Mouse (Mus musculus) layer of hippocampus, postnatal 36 days (tissue): ENCODE measurements at regions not wholly inside any gene's neighbourhood (a gene's known extent, or its start where the extent isn't known, plus 50 kb on each side); places are given as distances from the start of the nearest gene placed in this dataset.
A peak's percentile ranks its signal among the peaks of the same experiment; 100 is the strongest.

Experiments used
- DNase-seq, 2 experiments: peaks; one replicate each; pipeline ENCODE4 v3.0.0; 2022

- no peak for DNase-seq
Measured at GRCm38 (mm10) chr13:84646899-84647298, 424.8 kb downstream of the Tmem161b start.

- no peak for DNase-seq
Measured at GRCm38 (mm10) chr13:84648056-84648455, 426.0 kb downstream of the Tmem161b start.

GRCm38 (mm10) chr13:84663967-84664366 is 441.9 kb downstream of the Tmem161b start:
- DNase-seq, result no peak

GRCm38 (mm10) chr13:84680971-84681370 is 458.9 kb downstream of the Tmem161b start:
- DNase-seq, result no peak

GRCm38 (mm10) chr13:84685930-84686329 is 463.8 kb downstream of the Tmem161b start:
- no peak for DNase-seq

- no peak for DNase-seq
Measured at GRCm38 (mm10) chr13:84693462-84693861, 471.4 kb downstream of the Tmem161b start.

GRCm38 (mm10) chr13:84698472-84699080 is 476.5 kb downstream of the Tmem161b start:
- DNase-seq, result no peak

GRCm38 (mm10) chr13:84741231-84741630 is 448.0 kb upstream of the Ccnh start:
- no peak for DNase-seq

GRCm38 (mm10) chr13:84748331-84748730 is 440.9 kb upstream of the Ccnh start:
- no peak for DNase-seq

- no peak for DNase-seq
Measured at GRCm38 (mm10) chr13:84749214-84749613, 440.0 kb upstream of the Ccnh start.

- no peak for DNase-seq
Measured at GRCm38 (mm10) chr13:84750136-84750535, 439.1 kb upstream of the Ccnh start.

- DNase-seq, result no peak
Measured at GRCm38 (mm10) chr13:84751576-84752490, 437.4 kb upstream of the Ccnh start.

GRCm38 (mm10) chr13:84752491-84752820 is 436.8 kb upstream of the Ccnh start:
- no peak for DNase-seq

GRCm38 (mm10) chr13:84753751-84754500 is 435.3 kb upstream of the Ccnh start:
- DNase-seq, result no peak

GRCm38 (mm10) chr13:84754821-84755725 is 434.1 kb upstream of the Ccnh start:
- no peak for DNase-seq

GRCm38 (mm10) chr13:84756796-84757335 is 432.3 kb upstream of the Ccnh start:
- no peak for DNase-seq

- DNase-seq, result peak in 1 of 2 experiments; percentile 40
Measured at GRCm38 (mm10) chr13:84757896-84758567, 431.2 kb upstream of the Ccnh start.

- peak; percentile 85 to 87 for DNase-seq
Measured at GRCm38 (mm10) chr13:84758568-84758900, 430.7 kb upstream of the Ccnh start.

GRCm38 (mm10) chr13:84759061-84759460 is 430.1 kb upstream of the Ccnh start:
- DNase-seq, result no peak

- no peak for DNase-seq
Measured at GRCm38 (mm10) chr13:84760471-84760870, 428.7 kb upstream of the Ccnh start.

GRCm38 (mm10) chr13:84760978-84761377 is 428.2 kb upstream of the Ccnh start:
- DNase-seq, result no peak
